Mouse (Mus musculus) retina, embryonic 14.5 days (tissue): ENCODE measurements around the gene Lpgat1.

ENCODE experiments used
- DNase-seq: peaks from one replicate; pipeline ENCODE4 v3.0.0-alpha.2; 2015; ENCODE audit warnings: low spot score

The Lpgat1 gene

DNA sequence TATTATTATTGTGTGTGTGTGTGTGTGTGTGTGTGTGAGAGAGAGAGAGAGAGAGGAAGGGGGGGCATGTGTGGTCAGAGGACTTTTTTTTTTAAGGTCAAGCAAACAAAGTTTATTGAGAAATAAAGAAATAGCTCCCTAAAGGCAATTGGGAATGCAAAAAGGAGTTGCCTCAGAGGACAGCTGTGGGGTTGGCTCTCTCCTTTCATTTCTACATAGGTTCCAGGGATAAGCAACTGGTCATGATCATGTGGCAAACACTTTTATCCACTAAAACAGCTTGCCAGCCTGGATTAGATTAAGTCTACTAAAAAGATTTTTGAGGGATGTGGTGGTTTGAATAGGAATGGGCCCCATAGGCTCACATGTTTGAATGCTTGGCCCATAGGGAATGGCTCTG, 18.8 kb downstream of the Lpgat1 start:
- no peak for DNase-seq

DNA sequence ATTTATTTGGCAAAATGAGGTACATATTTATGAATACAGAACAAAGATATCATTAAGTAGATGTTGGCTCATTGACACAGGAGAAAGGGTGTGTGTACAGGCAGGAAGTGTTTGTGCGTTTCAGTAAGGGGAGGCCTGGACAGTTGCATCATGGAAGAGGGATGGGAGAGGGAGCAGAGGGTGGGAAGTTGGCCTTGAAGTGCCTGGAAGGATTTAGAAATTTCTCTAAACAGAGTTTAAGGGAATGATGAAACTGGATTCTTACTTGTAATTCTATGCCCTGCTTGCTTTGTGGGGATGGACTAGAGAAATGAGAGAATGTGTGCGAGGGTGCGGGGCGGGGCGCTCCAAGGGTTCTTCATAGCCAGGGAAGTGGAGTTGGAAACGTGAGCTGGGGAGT, 20.2 kb downstream of the Lpgat1 start:
- DNase-seq, result no peak

- no peak for DNase-seq
These were observed 21.1 kb downstream of the Lpgat1 start for GRCm38 (mm10) chr1:191738726-191739125.

DNA sequence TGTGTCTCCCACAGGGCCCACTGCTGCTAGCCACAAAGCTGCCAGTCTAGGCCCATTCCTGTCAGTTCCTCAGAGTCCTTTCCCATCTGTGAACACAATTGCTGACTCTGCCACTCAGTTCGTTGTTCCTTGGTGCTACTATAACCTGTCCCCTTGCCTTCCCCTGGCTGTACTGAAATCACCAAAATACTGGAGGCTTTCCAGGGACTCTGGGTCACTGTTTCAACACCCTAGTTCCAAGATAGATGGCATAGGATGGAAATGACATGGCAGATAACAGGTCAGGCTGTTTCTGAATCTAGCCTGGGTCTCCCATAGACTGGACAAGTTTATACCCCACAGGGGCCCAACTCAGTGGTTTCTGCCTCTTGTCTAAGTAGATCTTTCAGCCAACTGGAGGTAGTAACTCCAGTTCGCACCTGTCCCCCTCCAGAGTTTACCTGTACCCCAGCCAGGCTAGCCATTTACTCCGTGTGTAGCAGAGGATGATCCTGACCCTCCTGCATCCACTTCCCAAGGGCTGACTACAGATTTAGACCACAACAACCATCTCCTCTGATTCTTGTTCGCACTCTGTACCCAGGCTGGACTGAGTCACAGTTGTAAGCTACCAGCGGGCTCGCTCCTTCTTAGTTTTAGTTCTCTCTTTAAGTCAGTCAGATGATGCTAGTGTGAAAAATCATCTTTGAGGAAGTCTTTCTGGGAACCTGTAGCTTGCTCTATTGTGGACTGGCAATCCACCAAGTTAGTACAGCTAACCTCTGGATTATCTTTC, 23.1 kb downstream of the Lpgat1 start:
- no peak for DNase-seq

- DNase-seq, result no peak
These were observed 24.0 kb downstream of the Lpgat1 start for GRCm38 (mm10) chr1:191741635-191742034.

- DNase-seq, result peak; percentile 60
These were observed 30.8 kb downstream of the Lpgat1 start for GRCm38 (mm10) chr1:191748431-191748830.

DNA sequence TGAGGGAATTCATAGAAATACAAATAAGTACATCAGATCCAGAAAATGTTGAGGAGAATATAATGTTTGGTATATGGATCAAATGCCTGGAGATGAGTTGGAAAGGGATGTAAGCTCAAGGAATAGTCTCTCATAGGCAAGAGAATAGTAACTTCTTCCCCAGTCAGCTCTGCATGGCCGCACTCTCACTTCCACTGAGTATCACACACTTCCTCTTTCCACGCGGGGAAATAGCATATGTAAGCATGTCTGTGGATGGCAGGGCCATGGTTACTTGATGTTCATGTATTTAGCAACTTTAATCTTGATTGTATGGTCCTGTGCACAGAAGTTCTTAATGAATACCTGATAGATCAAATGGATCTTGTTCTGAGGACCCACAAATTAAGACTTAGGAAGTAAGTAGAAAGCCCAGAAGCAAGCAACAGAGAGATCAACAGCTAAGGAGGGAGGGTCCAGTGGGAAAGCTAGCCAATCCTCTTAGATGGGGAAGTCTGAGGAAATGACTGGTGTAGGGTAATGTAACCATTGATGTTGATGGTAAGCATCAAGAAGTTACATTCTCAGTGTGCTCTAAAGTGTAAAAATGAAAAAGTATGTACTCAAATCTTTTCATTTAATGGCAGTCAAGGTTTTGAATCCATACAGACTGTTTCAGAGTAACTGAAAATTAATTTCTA, 39.0 kb downstream of the Lpgat1 start:
- no peak for DNase-seq

GRCm38 (mm10) chr1:191774106-191774505, 56.5 kb downstream of the Lpgat1 start:
- no peak for DNase-seq

- DNase-seq, result no peak
These were observed 57.5 kb downstream of the Lpgat1 start for GRCm38 (mm10) chr1:191775116-191775515.

GRCm38 (mm10) chr1:191777521-191777920, 59.9 kb downstream of the Lpgat1 start:
- DNase-seq, result peak; percentile 12

- DNase-seq, result no peak
These were observed 62.8 kb downstream of the Lpgat1 start for GRCm38 (mm10) chr1:191780470-191780869.

DNA sequence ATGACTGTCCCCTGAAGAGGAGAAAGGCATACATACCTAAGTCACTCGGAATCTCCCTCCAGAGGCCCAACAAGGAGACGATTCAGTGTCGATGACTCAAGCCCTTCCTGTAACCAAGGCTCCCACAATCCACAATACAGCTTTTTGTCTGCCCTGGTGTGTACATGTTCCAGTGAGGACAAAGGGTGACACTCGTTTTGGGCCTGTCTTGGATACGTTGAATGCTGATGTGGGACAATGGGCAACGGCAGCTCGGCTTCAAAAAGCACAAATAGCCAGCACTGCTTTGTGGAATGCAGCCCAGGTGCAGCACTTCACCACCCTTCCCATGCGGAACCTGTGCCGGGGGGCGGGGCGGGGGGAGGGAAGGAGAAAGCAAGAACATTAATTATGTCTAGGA, 67.5 kb downstream of the Lpgat1 start:
- no peak for DNase-seq

GRCm38 (mm10) chr1:191786255-191786654, 68.6 kb downstream of the Lpgat1 start:
- DNase-seq, result no peak

- no peak for DNase-seq
These were observed 69.7 kb downstream of the Lpgat1 start for GRCm38 (mm10) chr1:191787379-191787778.

DNA sequence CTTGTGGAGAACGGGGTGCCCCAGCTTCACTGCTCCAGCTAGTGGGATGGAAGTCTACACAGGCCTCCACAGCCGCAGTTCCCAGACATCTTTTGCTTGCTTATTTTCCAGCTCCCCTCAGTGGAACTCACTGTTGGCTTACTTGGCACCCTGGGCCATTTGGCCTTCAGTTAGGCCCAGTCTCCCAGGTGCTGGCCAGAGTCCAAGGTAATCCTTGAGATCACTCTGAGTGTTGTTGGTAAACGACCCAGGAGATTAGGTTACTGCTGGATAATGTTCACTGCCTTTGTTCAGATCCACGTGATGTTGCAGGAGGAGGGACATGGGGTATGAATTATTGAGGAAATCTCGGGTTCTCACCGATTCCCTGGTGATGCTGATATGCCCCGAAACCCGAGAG, 75.4 kb downstream of the Lpgat1 start:
- no peak for DNase-seq

DNA sequence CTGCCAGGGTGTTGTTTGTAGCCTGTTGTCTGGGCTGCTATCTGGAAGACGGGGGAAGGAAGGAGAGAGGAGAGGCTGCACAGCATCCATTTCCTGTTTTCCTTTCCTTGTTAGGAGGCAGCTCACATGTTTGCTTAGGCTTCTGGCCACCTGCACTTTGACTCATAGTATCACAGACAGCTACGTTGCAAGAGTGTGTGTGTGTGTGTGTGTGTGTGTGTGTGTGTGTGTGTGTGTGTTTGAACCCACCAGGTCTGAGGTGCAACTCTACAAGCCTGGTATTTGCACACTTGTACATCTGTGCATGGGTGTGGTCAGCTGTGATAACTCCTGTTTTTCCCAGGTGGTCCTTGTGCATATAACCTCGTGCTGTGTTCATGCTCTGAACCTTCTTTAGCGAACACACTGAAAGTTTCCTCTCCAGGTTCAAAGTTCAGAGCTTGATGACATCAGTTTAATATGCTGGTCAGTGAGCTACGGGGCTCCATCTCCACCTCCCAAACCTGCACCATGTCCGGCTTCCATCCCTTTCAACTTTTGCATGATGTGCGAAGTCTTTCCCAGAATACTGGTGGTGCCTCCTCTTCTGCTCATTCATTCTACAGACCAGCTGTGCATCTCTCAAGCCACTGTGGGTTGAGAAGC, 76.4 kb downstream of the Lpgat1 start:
- DNase-seq, result no peak

DNA sequence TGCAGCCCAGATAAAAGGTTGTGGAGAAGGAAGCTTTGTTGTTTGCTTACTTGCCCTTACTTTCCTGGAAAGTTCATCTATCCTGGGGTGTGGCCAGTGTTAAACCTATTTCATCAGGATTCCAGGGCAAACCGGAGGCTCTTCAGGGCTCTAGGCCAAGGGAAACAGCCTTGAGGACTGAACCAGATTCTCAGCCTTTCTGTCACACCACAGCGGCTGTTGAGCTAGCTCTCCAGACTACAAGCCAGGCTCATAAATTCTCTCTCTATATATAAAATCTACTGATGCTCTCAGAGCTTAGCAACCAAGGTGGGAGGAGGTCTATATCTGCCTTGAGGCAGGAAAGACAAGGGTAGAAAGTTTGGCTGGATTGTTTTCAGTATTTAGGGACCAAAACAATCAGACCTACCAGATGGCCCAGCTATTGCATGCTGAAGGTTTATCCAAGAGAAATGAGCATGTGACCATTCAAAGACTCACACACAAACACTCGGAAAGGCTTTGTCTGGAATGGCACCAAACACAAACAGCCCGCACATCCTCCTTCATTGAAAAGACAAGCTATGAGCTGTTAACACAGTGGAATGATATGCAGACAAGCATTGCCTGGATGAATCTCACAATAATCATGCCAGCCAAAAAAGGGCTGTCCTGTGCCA, 78.7 kb downstream of the Lpgat1 start:
- DNase-seq, result no peak

DNA sequence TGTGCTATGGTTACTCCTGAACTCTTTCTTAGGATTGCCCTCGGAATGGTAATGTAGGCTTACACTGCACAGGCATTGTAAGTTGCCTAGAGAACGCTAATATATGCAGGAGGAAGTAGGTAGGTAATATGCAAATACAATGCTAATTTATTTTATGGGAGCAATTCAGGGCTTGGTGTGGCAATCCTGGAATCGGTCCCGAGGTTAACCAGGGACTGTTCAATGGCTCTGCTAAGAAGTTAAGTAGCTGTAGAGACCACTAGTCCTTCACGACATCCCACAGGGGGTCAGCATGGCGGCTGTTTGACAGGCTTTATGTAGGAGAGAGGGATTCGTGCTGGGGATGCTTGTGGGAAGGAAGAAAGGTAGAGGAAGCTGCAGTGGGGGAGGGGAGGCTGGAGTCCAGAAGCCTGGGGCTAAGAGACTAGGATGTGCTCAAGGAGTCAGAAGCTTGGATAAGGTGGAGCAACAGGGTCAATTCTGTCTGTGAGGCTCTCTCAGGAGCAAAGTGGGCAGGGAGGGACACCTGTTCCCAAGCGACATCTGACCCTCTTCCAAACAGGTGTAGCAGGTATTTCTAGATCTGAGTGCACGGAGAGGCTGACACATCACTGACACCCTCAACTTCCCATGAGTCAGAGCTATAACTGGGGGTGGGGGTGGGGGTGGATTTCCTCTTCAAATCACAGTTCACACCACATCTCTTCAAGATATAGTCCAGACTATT, 84.6 kb downstream of the Lpgat1 start:
- no peak for DNase-seq

DNA sequence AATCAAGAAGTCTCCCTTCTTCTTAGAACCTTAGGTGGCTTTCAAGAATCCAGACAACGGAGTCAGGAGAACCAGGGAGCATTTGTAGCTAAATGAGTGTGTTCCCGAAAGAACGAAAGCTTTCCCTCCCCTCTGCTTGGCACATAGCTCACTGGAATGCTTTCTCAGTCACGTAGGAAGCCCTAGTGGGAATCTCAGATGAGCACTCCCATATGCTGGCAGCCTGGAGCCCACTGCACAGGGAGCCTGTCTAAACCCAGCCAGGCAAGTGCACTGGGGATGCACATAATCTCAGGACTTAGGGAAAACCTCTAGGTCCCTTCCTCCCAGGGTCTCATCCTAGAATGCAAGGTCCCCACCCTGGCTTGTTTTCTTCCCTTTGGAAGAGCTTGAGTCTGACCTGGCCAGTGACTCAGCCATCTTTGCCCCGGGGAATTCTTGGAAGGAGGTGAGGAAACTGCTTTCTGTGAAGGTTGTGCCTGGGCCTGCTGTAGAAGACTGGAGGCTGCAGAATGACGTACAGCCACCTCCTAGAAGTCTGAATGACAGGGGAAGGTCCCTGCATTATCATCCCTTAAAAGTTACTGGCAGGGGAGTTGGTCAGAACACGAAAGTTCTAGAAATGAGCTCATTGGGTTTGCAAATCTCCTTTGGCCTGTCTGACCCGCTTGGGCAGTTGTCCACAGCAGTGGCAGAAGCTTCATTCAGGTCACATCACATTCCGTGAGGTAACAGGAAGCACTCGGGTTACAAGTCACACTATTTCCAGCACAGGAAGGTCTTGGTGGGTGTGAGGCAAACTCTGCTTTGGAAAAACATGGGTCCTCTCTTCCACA, 85.4 kb downstream of the Lpgat1 start:
- DNase-seq, result no peak

DNA sequence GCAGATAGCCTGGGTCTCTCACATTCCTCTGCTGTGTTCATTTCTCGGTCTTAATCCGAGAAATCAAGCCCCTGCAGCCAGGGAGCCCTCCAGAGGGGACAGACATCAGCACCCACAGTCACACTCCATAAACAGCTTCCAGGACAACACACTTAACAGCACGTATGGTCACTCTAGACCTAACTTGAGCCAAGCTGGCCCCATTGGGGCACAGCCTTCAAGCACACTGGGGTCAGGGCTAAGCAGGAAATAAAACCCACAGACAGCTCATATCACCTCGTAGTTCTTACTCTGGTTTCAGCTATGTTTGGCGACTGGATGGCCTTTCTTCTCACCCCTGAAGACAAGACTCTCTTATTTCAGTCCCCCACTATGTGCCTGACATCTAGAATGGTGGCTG, 87.1 kb downstream of the Lpgat1 start:
- no peak for DNase-seq

DNA sequence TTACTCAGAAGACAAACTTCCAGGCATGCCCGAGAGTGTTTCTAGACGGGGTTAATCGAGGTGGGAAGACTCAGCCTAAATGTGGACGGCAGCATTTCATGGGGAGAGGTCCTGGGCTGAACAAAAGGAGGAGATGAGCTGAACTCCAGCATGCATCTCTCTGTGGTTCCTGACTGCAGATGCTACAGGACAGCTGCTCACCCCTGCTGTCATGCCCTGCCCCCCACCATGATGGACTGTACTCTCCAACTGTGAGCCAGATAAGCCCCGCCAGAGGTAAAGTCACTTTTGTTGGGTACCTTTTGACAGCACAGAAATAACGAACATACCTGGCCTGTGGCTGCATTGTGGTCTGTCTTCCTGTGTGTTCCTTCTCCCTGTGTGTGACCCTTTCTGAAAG, 88.2 kb downstream of the Lpgat1 start:
- no peak for DNase-seq
